Mouse (Mus musculus): Measurements from ENCODE around the gene Pde3b. TPM values are rescaled to one million over a fixed set of nuclear protein-coding genes. Genes with fewer than 3 reads are reported as not detected.

Pde3b gene
- total RNA-seq, 2 experiments from 2014 or later, result 11.1 to 11.6 TPM

DNA sequence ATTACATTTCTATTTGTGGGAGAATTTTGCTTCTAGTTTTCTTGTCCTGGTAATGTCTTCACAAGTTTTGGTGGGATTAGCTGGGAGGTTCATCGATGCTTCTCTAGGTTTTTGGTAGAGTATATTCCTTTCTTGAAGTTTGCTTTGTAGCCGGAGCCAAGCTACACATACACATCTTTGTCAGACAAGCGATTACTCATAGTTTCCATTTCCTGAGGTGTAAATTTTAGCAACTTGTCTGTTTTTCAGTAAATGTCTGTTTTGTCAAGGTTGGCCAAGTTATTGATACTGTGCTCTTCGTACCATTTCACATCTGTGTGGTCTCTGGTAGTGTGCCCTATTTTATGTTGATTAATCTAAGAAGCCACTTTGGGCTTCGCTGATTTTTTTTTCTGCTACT is 166.1 kb downstream of the Pde3b start:
- intact Hi-C loops (cut with DNase I), result loop anchor here (2.0 to 10.0 kb wide), 3 partner anchors 56 to 236 kb away; partner anchors contain the start of gene Calca
- DNase-seq (ENCODE audit: extremely low spot score in 1 of 2, low spot score in 2 of 2), result no peak

DNA sequence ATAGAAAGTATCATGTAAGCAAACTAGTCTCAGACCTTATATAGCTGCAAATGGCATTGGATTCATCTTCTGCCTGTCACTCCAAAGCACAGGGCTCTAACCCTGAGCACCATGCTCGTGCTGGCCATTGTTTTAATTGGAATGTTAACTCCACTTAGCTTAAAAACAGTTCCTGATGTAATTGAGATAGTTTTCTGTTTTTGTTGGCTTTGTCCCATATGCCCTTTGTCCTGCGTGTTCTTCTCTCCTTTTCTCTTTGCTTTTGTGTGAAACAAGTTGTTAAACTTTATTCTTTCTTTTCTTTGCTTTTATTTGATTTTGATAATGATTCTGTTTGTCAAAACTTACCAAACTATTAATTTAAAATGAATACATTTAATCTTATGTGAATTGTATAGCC is 167.4 kb downstream of the Pde3b start:
- intact Hi-C loops (cut with DNase I), result loop anchor here (5.0 to 10.0 kb wide), 2 partner anchors 55 to 92 kb away; partner anchors contain the start of gene Calca
- DNase-seq (ENCODE audit: extremely low spot score in 1 of 2, low spot score in 2 of 2), result no peak

Other genes starting within 250 kb of the Pde3b start
- gene Copb1, start 160.6 kb upstream of the Pde3b start, total RNA-seq (2021), result 10 to 100 TPM; 61.8 to 64.7 TPM
- 100 to 1,000 TPM; 138 to 147 TPM for gene Psma1, start 139.2 kb upstream of the Pde3b start, total RNA-seq (2021)
- gene Cyp2r1, start 147.7 kb downstream of the Pde3b start, total RNA-seq (2021), result 1 to 10 TPM; 1.5 to 1.8 TPM
- 1 to 10 TPM; 3.1 to 3.7 TPM for gene Calca, start 221.1 kb downstream of the Pde3b start, total RNA-seq (2021)

All from left cerebral cortex, postnatal 10 days (tissue).